Mouse (Mus musculus) forebrain, embryonic 14.5 days (tissue): ENCODE results near the gene Strn4. TPM values are rescaled to one million over a fixed set of nuclear protein-coding genes. Genes with fewer than 3 reads are reported as not detected.

Experiments used
- ATAC-seq: fragments of 200-750 bp; cut with Nextera tagmentation; 2 replicates; pipeline ENCODE4 v1.8.0; 2017; ENCODE audit warnings: mild to moderate bottlenecking, moderate library complexity
- DNase-seq: peaks from one replicate; pipeline ENCODE4 v3.0.0-alpha.2; 2015; ENCODE audit warnings: low spot score
- H3K27ac ChIP-seq: fragments of 300-500 bp; sonication (generic); 2 replicates; pipeline ENCODE4 v1.5.1; 2014; ENCODE audit warnings: low read depth, mild to moderate bottlenecking, control low read depth, low read length, moderate library complexity
- H3K27me3 ChIP-seq: fragments of 300-500 bp; sonication (generic); replicated peaks from 2 replicates; pipeline ENCODE4 v1.6.1; 2014; ENCODE audit warnings: low read length, control low read depth, mixed read lengths; ENCODE audit not compliant: control insufficient read depth, insufficient read depth
- H3K36me3 ChIP-seq: fragments of 300-500 bp; sonication (generic); 2 replicates; pipeline ENCODE4 v1.6.1; 2014; ENCODE audit warnings: low read length, control low read depth; ENCODE audit not compliant: control insufficient read depth, insufficient read depth
- H3K4me1 ChIP-seq: fragments of 300-500 bp; sonication (generic); 2 replicates; pipeline ENCODE4 v1.6.1; 2014; ENCODE audit warnings: antibody characterized with exemption, low read length, control low read depth; ENCODE audit not compliant: control insufficient read depth, insufficient read depth
- H3K4me2 ChIP-seq: fragments of 300-500 bp; sonication (generic); 2 replicates; pipeline ENCODE4 v1.6.1; 2014; ENCODE audit warnings: mild to moderate bottlenecking, control low read depth, low read length
- H3K4me3 ChIP-seq: fragments of 300-500 bp; sonication (generic); 2 replicates; pipeline ENCODE4 v1.5.1; 2014; ENCODE audit warnings: low read depth, low read length, control low read depth
- H3K9ac ChIP-seq: fragments of 300-500 bp; sonication (generic); 2 replicates; pipeline ENCODE4 v1.6.1; 2014; ENCODE audit warnings: mild to moderate bottlenecking, low read length, control low read depth, moderate library complexity
- H3K9me3 ChIP-seq: fragments of 300-500 bp; sonication (generic); replicated peaks from 2 replicates; pipeline ENCODE4 v1.6.1; 2016; ENCODE audit warnings: low read length, control low read depth, mixed read lengths; ENCODE audit not compliant: control insufficient read depth
- WGBS: fragments of 180-500 bp; shearing (Covaris S2); extraction: QIAGEN DNeasy Blood & Tissue Kit; methylation state at CpG from one replicate; pipeline ENCODE4 v1.1.7; 2014; 5-methylcytosine and 5-hydroxymethylcytosine counted together
- polyA plus RNA-seq: library from polyadenylated mRNA; unstranded; fragments of >200 nt; fragmentation: Nextera tagmentation; extraction: Ambion mirVana; gene quantifications from 2 replicates; pipeline ENCODE4 v1.2.1, GENCODE M21; 2014

Gene Strn4
- polyA plus RNA-seq, 1 experiment from 2014 or later, result 175 TPM

- Histone ChIP-seq H3K9me3 (no peaks in the 10 kb centered on the region), H3K36me3 (0 out of 2 replicates have a peak, but pooled peaks cover 4% of the 10 kb centered on the region), H3K4me1 (peaks cover 15% of the 10 kb centered on the region), H3K27me3 (no peaks in the 10 kb centered on the region), H3K27ac (peak overlapping the region; percentile 86), H3K9ac (peak overlapping the region; percentile 38; the same call in 1 of the 2 replicates), H3K4me2 (peak overlapping the region; percentile 46), H3K4me3 (peak overlapping the region; percentile 31)
- WGBS, result 5% methylated on average over 17 of the region's 17 CpGs
- DNase-seq (peak; percentile 83), ATAC-seq (no peak)
These were observed 58.5 kb downstream of the Strn4 start for GRCm38 (mm10) chr7:16874190-16874589.

GRCm38 (mm10) chr7:16874756-16875309, 59.1 kb downstream of the Strn4 start:
- Histone ChIP-seq H3K36me3 (0 out of 2 replicates have a peak, but pooled peaks cover 4% of the 10 kb centered on the region), H3K9me3 (no peaks in the 10 kb centered on the region), H3K4me1 (peaks cover 15% of the 10 kb centered on the region), H3K27me3 (no peaks in the 10 kb centered on the region), H3K9ac (peak overlapping the region; percentile 38), H3K4me2 (peak overlapping the region; percentile 96), H3K4me3 (peak overlapping the region; percentile 69), H3K27ac (peak overlapping the region; percentile 86)
- peak; percentile 100 for DNase-seq
- peak; percentile 96 for ATAC-seq
- under 1% methylated on average over 32 of the region's 33 CpGs for WGBS

- Histone ChIP-seq H3K36me3 (0 out of 2 replicates have a peak, but pooled peaks cover 4% of the 10 kb centered on the region), H3K4me3 (peak within 1 kb of the TSS; percentile 69), H3K27me3 (no peaks in the 10 kb centered on the region), H3K4me1 (peaks cover 16% of the 10 kb centered on the region), H3K27ac (peak within 1 kb of the TSS; percentile 86), H3K9me3 (no peaks in the 10 kb centered on the region), H3K9ac (peak within 1 kb of the TSS; percentile 84), H3K4me2 (peak within 1 kb of the TSS; percentile 96)
- DNase-seq, result no peak
- ATAC-seq, result no peak
- 0% methylated on average over 1 of the region's 1 CpGs for WGBS
These were observed 59.4 kb downstream of the Strn4 start, which contains the start of gene Dact3 for GRCm38 (mm10) chr7:16875310-16875325. Dact3 (plus strand) TSS chr7:16875317.

- no peaks in the 10 kb centered on the region for H3K27me3 ChIP-seq
- 0% methylated on average over 31 of the region's 42 CpGs for WGBS
- peak overlapping the region; percentile 68 for H3K27ac ChIP-seq
- peak overlapping the region; percentile 69 for H3K4me3 ChIP-seq
- no peaks in the 10 kb centered on the region for H3K9me3 ChIP-seq
- H3K9ac ChIP-seq, result peak overlapping the region; percentile 84
- no peak for DNase-seq
- ATAC-seq, result peak; percentile 54
- H3K4me1 ChIP-seq, result peaks cover 18% of the 10 kb centered on the region
- H3K36me3 ChIP-seq, result 0 out of 2 replicates have a peak, but pooled peaks cover 4% of the 10 kb centered on the region
- peak overlapping the region; percentile 96 for H3K4me2 ChIP-seq
These were observed 59.6 kb downstream of the Strn4 start for GRCm38 (mm10) chr7:16875326-16875725.

- no peak overlapping the region for H3K27ac ChIP-seq
- peak overlapping the region; percentile 69 for H3K4me3 ChIP-seq
- no peak for ATAC-seq
- 0 out of 2 replicates have a peak, but pooled peaks cover 4% of the 10 kb centered on the region for H3K36me3 ChIP-seq
- no peak for DNase-seq
- peaks cover 21% of the 10 kb centered on the region for H3K4me1 ChIP-seq
- no peaks in the 10 kb centered on the region for H3K27me3 ChIP-seq
- H3K9ac ChIP-seq, result peak overlapping the region; percentile 84
- no peaks in the 10 kb centered on the region for H3K9me3 ChIP-seq
- H3K4me2 ChIP-seq, result peak overlapping the region; percentile 96
- WGBS, result 11% methylated on average over 11 of the region's 11 CpGs
These were observed 60.3 kb downstream of the Strn4 start for GRCm38 (mm10) chr7:16876006-16876405.

GRCm38 (mm10) chr7:16876608-16877007, 60.9 kb downstream of the Strn4 start:
- peaks cover 21% of the 10 kb centered on the region for H3K4me1 ChIP-seq
- H3K36me3 ChIP-seq, result 0 out of 2 replicates have a peak, but pooled peaks cover under 1% of the 10 kb centered on the region
- H3K9ac ChIP-seq, result peak overlapping the region; percentile 84
- H3K4me3 ChIP-seq, result peak overlapping the region; percentile 69
- no peaks in the 10 kb centered on the region for H3K27me3 ChIP-seq
- WGBS, result 5% methylated on average over 12 of the region's 13 CpGs
- H3K27ac ChIP-seq, result no peak overlapping the region
- H3K9me3 ChIP-seq, result no peaks in the 10 kb centered on the region
- peak overlapping the region; percentile 96 for H3K4me2 ChIP-seq
- no peak for ATAC-seq
- DNase-seq, result no peak

- DNase-seq (no peak), ATAC-seq (no peak)
- H3K9ac ChIP-seq, result no peak overlapping the region
- H3K4me3 ChIP-seq, result no peak overlapping the region
- H3K36me3 ChIP-seq, result no peaks in the 10 kb centered on the region
- H3K27ac ChIP-seq, result no peak overlapping the region
- WGBS, result 78% methylated on average over 3 of the region's 3 CpGs
- no peaks in the 10 kb centered on the region for H3K9me3 ChIP-seq
- H3K27me3 ChIP-seq, result no peaks in the 10 kb centered on the region
- no peak overlapping the region for H3K4me2 ChIP-seq
- peaks cover 21% of the 10 kb centered on the region for H3K4me1 ChIP-seq
These were observed 62.0 kb downstream of the Strn4 start for GRCm38 (mm10) chr7:16877717-16878116.

GRCm38 (mm10) chr7:16879796-16880547, 64.3 kb downstream of the Strn4 start:
- Histone ChIP-seq H3K27me3 (peaks cover 10% of the 10 kb centered on the region), H3K4me1 (peaks cover 21% of the 10 kb centered on the region), H3K9me3 (no peaks in the 10 kb centered on the region), H3K4me2 (no peak overlapping the region), H3K4me3 (no peak overlapping the region), H3K36me3 (0 out of 2 replicates have a peak, but pooled peaks cover 5% of the 10 kb centered on the region), H3K27ac (no peak overlapping the region), H3K9ac (peak overlapping the region; percentile 26; the same call in 1 of the 2 replicates)
- DNase-seq (peak; percentile 69), ATAC-seq (no peak)
- WGBS, result 22% methylated on average over 9 of the region's 9 CpGs

- H3K27ac ChIP-seq, result no peak overlapping the region
- 0 out of 2 replicates have a peak, but pooled peaks cover 5% of the 10 kb centered on the region for H3K36me3 ChIP-seq
- DNase-seq (no peak), ATAC-seq (no peak)
- H3K27me3 ChIP-seq, result peaks cover 17% of the 10 kb centered on the region
- H3K4me1 ChIP-seq, result peaks cover 20% of the 10 kb centered on the region
- H3K4me2 ChIP-seq, result no peak overlapping the region
- H3K9ac ChIP-seq, result peak overlapping the region; percentile 26; the same call in 1 of the 2 replicates
- H3K9me3 ChIP-seq, result peaks cover 2% of the 10 kb centered on the region; the same call in 1 of the 2 replicates
- 16% methylated on average over 5 of the region's 5 CpGs for WGBS
- no peak overlapping the region for H3K4me3 ChIP-seq
These were observed 64.9 kb downstream of the Strn4 start for GRCm38 (mm10) chr7:16880615-16881014.
